Mouse (Mus musculus): ENCODE measurements around the gene Rtkn2. TPM values are rescaled to one million over a fixed set of nuclear protein-coding genes. Genes with fewer than 3 reads are reported as not detected.

Rtkn2 gene
- polyA plus RNA-seq, 1 experiment from 2014 or later = 7.9 TPM

DNA sequence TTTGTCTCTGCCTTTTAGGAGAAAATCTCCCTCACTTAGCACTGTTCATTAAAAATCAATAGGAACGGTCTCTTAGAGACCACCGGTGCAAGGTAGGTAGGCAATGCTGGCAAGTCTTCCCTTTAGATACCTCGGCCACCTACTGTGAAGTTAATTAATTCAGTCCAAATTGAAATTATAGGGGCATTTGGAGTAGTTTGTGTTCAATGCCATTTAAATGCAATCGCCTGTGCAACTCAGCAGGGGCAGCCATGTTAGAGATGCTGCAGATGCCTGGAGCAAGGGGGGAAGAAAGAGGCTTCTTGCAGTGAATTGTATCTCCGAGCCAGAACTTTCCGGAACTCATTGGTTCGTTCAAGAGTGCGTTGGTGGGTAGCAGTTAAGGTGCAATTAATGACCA, 65.5 kb downstream of the Rtkn2 start:
- no peaks in the 10 kb centered on the region for H3K9me3 ChIP-seq (replicated peaks)
- 90% methylated on average over 8 of the region's 8 CpGs for WGBS
- no peak overlapping the region for H3K4me3 ChIP-seq (replicated peaks)
- H3K9ac ChIP-seq = no peak overlapping the region
- no peaks in the 10 kb centered on the region for H3K4me1 ChIP-seq
- ATAC-seq (ENCODE audit: insufficient number of reproducible peaks, low FRiP score, low TSS enrichment, low read depth) = no peak
- no peaks in the 10 kb centered on the region for H3K27me3 ChIP-seq
- no peak overlapping the region for H3K27ac ChIP-seq (replicated peaks)
- H3K4me2 ChIP-seq (replicated peaks) = no peak overlapping the region
- no peaks in the 10 kb centered on the region for H3K36me3 ChIP-seq

DNA sequence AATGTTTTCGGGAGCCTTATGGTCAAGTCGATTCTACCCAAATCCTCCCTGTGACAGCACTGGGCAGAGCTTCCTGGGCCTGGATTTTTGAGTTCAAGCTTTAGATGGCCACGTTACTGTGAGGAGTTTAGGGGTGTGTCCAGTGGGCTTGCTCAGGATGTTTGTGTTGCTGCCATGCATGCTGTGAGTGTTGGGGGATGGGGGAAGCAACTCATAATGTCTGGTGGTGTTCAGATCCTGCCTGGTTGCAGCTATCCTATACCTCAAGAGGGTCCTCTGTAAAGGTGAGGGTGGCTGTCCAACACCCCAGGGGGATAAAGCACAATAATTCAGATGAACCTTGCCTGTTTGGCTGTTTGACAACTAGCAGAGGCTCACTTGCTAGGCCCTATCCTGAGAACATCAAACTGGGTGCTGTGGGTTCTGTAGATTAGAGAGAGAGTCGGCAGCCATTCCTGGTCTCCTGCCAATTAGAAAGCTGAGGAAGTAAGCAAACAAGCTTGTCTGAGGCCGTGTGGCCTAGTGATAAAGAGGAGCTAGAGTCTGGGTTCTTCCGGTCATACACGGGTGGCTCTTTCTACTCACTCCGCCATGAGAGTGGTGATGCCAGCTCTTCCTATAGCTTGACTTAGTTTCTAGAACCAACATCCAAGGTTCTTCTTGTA, 69.4 kb downstream of the Rtkn2 start:
- WGBS = 83% methylated on average over 8 of the region's 8 CpGs
- Histone ChIP-seq H3K27ac (replicated peaks) (no peak overlapping the region), H3K4me3 (replicated peaks) (no peak overlapping the region), H3K9me3 (replicated peaks) (no peaks in the 10 kb centered on the region), H3K4me1 (no peaks in the 10 kb centered on the region), H3K36me3 (no peaks in the 10 kb centered on the region), H3K9ac (no peak overlapping the region), H3K27me3 (no peaks in the 10 kb centered on the region), H3K4me2 (replicated peaks) (no peak overlapping the region)
- ATAC-seq (ENCODE audit: insufficient number of reproducible peaks, low FRiP score, low TSS enrichment, low read depth) = no peak

DNA sequence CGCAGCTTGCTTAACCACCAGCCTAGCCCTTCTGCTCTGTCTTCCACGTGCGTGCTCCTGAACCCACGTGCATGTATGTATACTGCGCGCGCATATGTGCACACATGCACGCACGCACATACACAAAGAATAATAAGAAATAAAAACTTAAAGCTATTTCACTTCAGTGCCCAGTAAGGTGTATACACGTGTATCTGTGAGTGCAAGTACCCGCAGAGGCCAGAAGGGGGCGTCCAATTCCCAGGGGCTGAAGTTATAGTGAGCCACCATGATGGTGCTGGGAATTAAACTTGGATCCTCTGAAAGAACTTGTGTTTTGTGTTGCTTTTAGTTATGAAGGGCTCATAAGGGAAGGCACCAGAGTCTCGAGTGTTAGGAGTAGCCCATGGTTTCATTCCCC, 71.5 kb downstream of the Rtkn2 start:
- Histone ChIP-seq H3K4me1 (no peaks in the 10 kb centered on the region), H3K4me2 (replicated peaks) (no peak overlapping the region), H3K36me3 (no peaks in the 10 kb centered on the region), H3K27me3 (no peaks in the 10 kb centered on the region), H3K4me3 (replicated peaks) (no peak overlapping the region), H3K9me3 (replicated peaks) (no peaks in the 10 kb centered on the region), H3K9ac (no peak overlapping the region), H3K27ac (replicated peaks) (no peak overlapping the region)
- WGBS = 87% methylated on average over 13 of the region's 13 CpGs
- no peak for ATAC-seq (ENCODE audit: insufficient number of reproducible peaks, low FRiP score, low TSS enrichment, low read depth)

DNA sequence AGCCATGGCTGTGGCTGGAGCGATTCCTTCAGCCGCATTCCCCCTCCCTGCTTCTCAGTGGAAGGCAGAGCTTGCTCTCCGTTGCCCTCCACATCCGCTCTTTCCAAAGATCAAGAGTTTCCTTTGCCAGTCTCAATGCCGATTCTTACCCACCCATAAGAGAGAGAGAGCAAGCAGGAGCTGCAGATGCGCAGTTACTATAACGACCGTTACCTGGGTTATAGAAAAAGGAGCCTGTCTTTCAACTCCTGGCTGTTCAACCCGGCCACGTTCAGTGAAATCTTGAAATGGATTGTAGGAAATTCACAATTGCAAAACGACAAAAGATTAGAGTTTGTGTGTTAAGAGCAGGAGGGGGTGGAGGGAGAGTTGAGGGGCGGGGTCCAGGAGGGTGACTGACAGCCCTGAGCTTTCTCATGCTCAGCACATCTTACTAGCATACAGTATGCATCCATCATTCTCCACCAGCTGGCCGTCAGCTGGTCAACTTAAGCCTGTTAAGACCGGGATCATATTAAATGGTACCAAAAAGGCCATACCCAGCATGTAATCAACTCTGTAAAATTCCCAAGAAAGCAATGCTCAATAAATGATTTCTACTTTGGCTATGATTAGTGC, 72.1 kb downstream of the Rtkn2 start:
- H3K27me3 ChIP-seq = no peaks in the 10 kb centered on the region
- no peaks in the 10 kb centered on the region for H3K4me1 ChIP-seq
- no peaks in the 10 kb centered on the region for H3K36me3 ChIP-seq
- no peak for ATAC-seq (ENCODE audit: insufficient number of reproducible peaks, low FRiP score, low TSS enrichment, low read depth)
- H3K27ac ChIP-seq (replicated peaks) = no peak overlapping the region
- no peak overlapping the region for H3K4me2 ChIP-seq (replicated peaks)
- no peak overlapping the region for H3K4me3 ChIP-seq (replicated peaks)
- H3K9ac ChIP-seq = no peak overlapping the region
- 88% methylated on average over 14 of the region's 14 CpGs for WGBS
- H3K9me3 ChIP-seq (replicated peaks) = no peaks in the 10 kb centered on the region

DNA sequence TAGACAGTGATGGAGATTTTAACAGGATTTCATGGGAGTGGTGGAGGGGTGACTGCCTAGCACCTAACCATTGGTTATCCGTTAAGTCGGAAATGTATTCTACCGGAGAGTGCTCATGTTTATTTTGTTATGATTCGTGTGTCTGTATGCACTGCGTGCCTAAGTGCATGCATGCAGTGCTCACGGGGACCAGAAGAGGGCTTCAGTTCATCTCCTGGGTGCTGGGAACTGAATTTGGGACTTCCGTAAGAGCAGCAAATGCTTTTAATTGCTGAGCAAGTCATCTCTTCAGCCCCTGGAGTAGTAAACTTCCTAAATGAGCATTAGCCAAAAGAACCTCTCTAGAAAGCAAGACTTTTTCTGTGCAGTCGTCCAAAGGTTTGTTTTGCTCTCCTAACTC, 72.9 kb downstream of the Rtkn2 start:
- no peak for ATAC-seq (ENCODE audit: insufficient number of reproducible peaks, low FRiP score, low TSS enrichment, low read depth)
- 87% methylated on average over 8 of the region's 8 CpGs for WGBS

DNA sequence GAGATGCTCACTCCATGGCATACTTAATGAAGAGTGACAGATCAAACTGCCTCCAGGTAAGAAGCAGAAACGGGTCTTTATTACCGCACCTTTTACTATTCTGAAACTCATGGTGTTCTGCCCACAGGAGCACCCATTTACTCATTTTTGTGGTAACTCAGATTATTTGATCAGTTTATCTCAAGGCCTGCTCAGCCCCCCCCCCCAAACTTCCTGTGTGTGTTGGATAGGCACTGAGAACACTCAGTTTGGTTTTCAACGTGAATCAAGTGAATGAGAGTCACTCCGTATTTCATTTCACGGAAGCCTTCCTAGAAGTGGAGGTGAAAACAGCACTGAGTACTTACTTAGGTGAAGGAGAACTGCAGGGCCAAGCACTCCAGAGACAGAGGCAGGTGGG, 74.8 kb downstream of the Rtkn2 start:
- WGBS = 68% methylated on average over 5 of the region's 5 CpGs
- Histone ChIP-seq H3K27me3 (no peaks in the 10 kb centered on the region), H3K4me2 (replicated peaks) (no peak overlapping the region), H3K27ac (replicated peaks) (no peak overlapping the region), H3K4me1 (no peaks in the 10 kb centered on the region), H3K9ac (no peak overlapping the region), H3K36me3 (no peaks in the 10 kb centered on the region), H3K4me3 (replicated peaks) (no peak overlapping the region), H3K9me3 (replicated peaks) (no peaks in the 10 kb centered on the region)
- no peak for ATAC-seq (ENCODE audit: insufficient number of reproducible peaks, low FRiP score, low TSS enrichment, low read depth)

More for the DNA sequence above, 72.9 kb downstream of the Rtkn2 start:
- Histone ChIP-seq H3K36me3 (no peaks in the 10 kb centered on the region), H3K27me3 (no peaks in the 10 kb centered on the region), H3K27ac (replicated peaks) (no peak overlapping the region), H3K4me1 (no peaks in the 10 kb centered on the region), H3K4me2 (replicated peaks) (no peak overlapping the region), H3K9ac (no peak overlapping the region), H3K4me3 (replicated peaks) (no peak overlapping the region), H3K9me3 (replicated peaks) (no peaks in the 10 kb centered on the region)

DNA sequence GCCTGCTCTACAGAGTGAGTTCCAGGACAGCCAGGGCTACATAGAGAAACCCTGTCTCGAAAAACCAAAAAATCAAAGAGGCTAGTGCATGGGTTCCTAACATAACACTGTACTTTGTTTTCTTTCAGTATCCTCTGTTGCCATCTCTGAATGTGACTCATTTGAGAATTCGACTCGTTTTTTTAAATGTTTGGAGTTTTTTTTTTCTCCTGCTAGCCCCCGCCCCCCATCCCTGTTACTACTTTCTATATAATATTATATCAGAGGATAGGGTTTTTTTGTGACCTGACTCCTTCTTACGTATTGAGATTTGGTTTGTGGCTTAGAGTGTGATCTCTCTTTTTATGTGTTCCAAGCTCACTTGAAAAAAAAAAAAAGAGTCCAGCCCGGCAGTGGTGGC, 75.3 kb downstream of the Rtkn2 start:
- no peak overlapping the region for H3K4me3 ChIP-seq (replicated peaks)
- no peaks in the 10 kb centered on the region for H3K9me3 ChIP-seq (replicated peaks)
- H3K27ac ChIP-seq (replicated peaks) = no peak overlapping the region
- 70% methylated on average over 6 of the region's 6 CpGs for WGBS
- H3K36me3 ChIP-seq = no peaks in the 10 kb centered on the region
- no peak for ATAC-seq (ENCODE audit: insufficient number of reproducible peaks, low FRiP score, low TSS enrichment, low read depth)
- H3K4me2 ChIP-seq (replicated peaks) = no peak overlapping the region
- no peaks in the 10 kb centered on the region for H3K27me3 ChIP-seq
- H3K4me1 ChIP-seq = no peaks in the 10 kb centered on the region
- no peak overlapping the region for H3K9ac ChIP-seq

DNA sequence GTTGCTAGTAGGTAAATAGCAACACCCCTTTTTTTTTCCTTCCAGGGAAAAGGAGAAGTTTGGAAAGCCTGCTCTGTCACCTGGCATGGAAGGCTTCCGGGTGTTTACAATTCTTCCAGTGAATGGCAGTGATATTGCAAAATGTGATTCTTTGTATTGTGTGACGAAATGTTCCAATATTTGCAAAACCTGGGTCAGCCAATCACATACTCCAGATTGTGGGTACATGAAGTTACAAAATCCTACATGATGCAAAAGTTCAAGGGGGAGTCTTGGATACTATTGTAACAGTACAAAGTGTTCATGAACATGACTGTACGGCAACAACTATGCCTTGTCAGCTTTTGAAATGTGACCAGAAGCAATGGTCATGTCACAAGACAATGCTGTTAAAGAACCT, 78.5 kb downstream of the Rtkn2 start:
- H3K36me3 ChIP-seq = no peaks in the 10 kb centered on the region
- H3K4me3 ChIP-seq (replicated peaks) = no peak overlapping the region
- no peaks in the 10 kb centered on the region for H3K9me3 ChIP-seq (replicated peaks)
- H3K4me1 ChIP-seq = no peaks in the 10 kb centered on the region
- WGBS = 88% methylated on average over 3 of the region's 3 CpGs
- ATAC-seq (ENCODE audit: insufficient number of reproducible peaks, low FRiP score, low TSS enrichment, low read depth) = no peak
- no peak overlapping the region for H3K27ac ChIP-seq (replicated peaks)
- H3K9ac ChIP-seq = no peak overlapping the region
- no peak overlapping the region for H3K4me2 ChIP-seq (replicated peaks)
- H3K27me3 ChIP-seq = no peaks in the 10 kb centered on the region

DNA sequence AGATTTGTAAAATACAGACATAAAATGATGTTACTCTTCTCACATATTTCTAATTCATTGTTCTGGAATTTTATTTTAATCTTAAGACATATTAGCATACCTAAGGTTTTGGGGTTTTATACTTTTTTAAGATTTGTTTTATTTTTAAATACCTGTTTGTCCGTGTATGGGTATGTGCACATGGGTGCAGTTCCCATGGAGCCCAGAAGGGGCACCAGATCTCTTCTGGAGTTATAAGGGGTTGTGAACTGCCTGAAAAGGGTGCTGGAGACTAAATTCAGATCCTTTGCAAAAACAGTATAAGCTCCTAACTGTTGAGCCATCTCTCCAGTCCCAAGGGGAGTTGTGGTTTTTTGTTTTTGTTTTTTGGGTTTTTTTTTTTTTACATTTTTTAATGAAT, 79.0 kb downstream of the Rtkn2 start:
- Histone ChIP-seq H3K4me3 (replicated peaks) (no peak overlapping the region), H3K36me3 (no peaks in the 10 kb centered on the region), H3K9me3 (replicated peaks) (no peaks in the 10 kb centered on the region), H3K9ac (no peak overlapping the region), H3K27me3 (no peaks in the 10 kb centered on the region), H3K4me1 (no peaks in the 10 kb centered on the region), H3K4me2 (replicated peaks) (no peak overlapping the region), H3K27ac (replicated peaks) (no peak overlapping the region)
- WGBS = 90% methylated on average over 1 of the region's 1 CpGs
- ATAC-seq (ENCODE audit: insufficient number of reproducible peaks, low FRiP score, low TSS enrichment, low read depth) = no peak

DNA sequence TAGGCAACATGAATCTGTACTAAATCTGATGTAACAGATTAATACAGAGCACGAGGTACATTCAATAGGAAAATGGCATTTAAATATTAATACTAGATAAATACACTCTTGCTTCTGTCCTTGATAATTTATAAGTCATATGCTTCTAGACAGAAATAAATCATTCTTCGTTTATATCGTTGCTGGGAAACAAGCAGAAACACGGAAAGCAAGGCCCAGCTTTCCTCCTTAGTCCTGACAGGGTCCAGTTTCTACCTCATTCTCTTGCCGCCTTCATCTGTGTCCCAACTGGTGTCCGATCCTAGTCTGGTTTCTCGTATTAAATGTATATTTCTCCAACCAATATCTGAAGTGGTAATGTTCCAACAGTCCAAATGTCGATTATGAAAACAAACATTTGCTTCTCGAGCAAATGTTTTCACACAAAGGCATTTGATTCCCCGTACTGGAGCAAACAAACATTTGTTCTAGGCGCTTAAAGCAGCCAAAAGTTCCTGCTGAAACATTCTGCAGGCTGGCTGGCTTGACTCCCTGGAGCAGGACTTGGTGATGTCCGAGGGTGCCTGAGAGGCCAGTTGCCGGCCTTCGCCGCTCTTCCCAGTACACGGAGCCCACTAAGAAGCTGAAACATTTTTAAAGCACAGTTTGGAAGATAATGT, 81.3 kb downstream of the Rtkn2 start:
- Histone ChIP-seq H3K27ac (replicated peaks) (no peak overlapping the region), H3K4me3 (replicated peaks) (no peak overlapping the region), H3K4me2 (replicated peaks) (no peak overlapping the region), H3K9ac (no peak overlapping the region), H3K4me1 (no peaks in the 10 kb centered on the region), H3K27me3 (no peaks in the 10 kb centered on the region), H3K9me3 (replicated peaks) (no peaks in the 10 kb centered on the region), H3K36me3 (no peaks in the 10 kb centered on the region)
- 68% methylated on average over 16 of the region's 16 CpGs for WGBS
- ATAC-seq (ENCODE audit: insufficient number of reproducible peaks, low FRiP score, low TSS enrichment, low read depth) = no peak

DNA sequence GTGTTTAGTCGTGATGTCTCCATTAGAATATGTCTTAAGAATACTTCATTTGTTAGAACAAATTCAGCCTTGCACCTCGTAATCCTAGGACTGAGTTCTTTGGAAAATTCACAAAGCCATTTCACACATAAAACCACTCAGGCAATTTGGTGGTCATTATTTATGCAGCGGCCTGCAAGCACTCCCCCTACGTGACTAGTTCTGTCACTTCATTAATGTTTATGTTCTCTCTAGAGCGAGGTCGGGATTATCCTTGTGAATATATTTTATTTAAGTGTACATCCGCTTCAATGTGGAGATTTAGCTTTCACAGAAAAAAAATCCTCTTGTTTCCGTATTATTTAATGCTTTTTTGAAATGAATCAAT, 81.9 kb downstream of the Rtkn2 start:
- no peak overlapping the region for H3K27ac ChIP-seq (replicated peaks)
- no peak overlapping the region for H3K4me2 ChIP-seq (replicated peaks)
- no peaks in the 10 kb centered on the region for H3K9me3 ChIP-seq (replicated peaks)
- no peaks in the 10 kb centered on the region for H3K27me3 ChIP-seq
- H3K4me3 ChIP-seq (replicated peaks) = no peak overlapping the region
- no peaks in the 10 kb centered on the region for H3K36me3 ChIP-seq
- no peak overlapping the region for H3K9ac ChIP-seq
- H3K4me1 ChIP-seq = no peaks in the 10 kb centered on the region
- WGBS = 79% methylated on average over 8 of the region's 8 CpGs
- no peak for ATAC-seq (ENCODE audit: insufficient number of reproducible peaks, low FRiP score, low TSS enrichment, low read depth)
